Mouse (Mus musculus): ENCODE results near the gene Mycl. TPM values are rescaled to one million over a fixed set of nuclear protein-coding genes. Genes with fewer than 3 reads are reported as not detected.
A peak's percentile ranks its signal among the peaks of the same experiment; 100 is the strongest.
"Not testable (repeated sequence)": the region's sequence is repeated elsewhere in the genome, so short reads cannot be mapped to it uniquely, and the experiment has no call there.

Mycl gene
- total RNA-seq, 2 experiments from 2014 or later: 3.8 to 4.9 TPM

GRCm38 (mm10) chr4:122981238-122981637 lies 14.2 kb upstream of the Mycl start:
- DNase-seq: no peak

- no peak for DNase-seq
These were observed 13.5 kb upstream of the Mycl start for GRCm38 (mm10) chr4:122981930-122982329.

GRCm38 (mm10) chr4:122982537-122982936 lies 12.9 kb upstream of the Mycl start:
- no peak for DNase-seq

GRCm38 (mm10) chr4:122983486-122984261 lies 11.8 kb upstream of the Mycl start:
- DNase-seq: no peak

GRCm38 (mm10) chr4:122985110-122985509 lies 10.3 kb upstream of the Mycl start:
- DNase-seq: peak in 1 of 2 experiments; percentile 57

GRCm38 (mm10) chr4:122987421-122987820 lies 8.0 kb upstream of the Mycl start:
- DNase-seq: peak; percentile 24 to 39

GRCm38 (mm10) chr4:122988004-122988403 lies 7.4 kb upstream of the Mycl start:
- not testable (repeated sequence) for DNase-seq

GRCm38 (mm10) chr4:122991177-122991576 lies 4.3 kb upstream of the Mycl start:
- DNase-seq: no peak

- no peak for DNase-seq
These were observed 3.2 kb upstream of the Mycl start for GRCm38 (mm10) chr4:122992276-122992675.

- DNase-seq: peak; percentile 33 to 48
These were observed 767 bp downstream of the Mycl start for GRCm38 (mm10) chr4:122996221-122996617.

- DNase-seq: peak in 1 of 2 experiments; percentile 29
These were observed 1.3 kb downstream of the Mycl start for GRCm38 (mm10) chr4:122996618-122997381.

- DNase-seq: no peak
These were observed 3.2 kb downstream of the Mycl start for GRCm38 (mm10) chr4:122998537-122999262.

GRCm38 (mm10) chr4:122999263-122999691 lies 3.8 kb downstream of the Mycl start:
- DNase-seq: no peak

GRCm38 (mm10) chr4:123000130-123000529 lies 4.7 kb downstream of the Mycl start:
- DNase-seq: no peak

GRCm38 (mm10) chr4:123000617-123001342 lies 5.3 kb downstream of the Mycl start:
- no peak for DNase-seq

GRCm38 (mm10) chr4:123005054-123005966 lies 9.9 kb downstream of the Mycl start:
- no peak for DNase-seq

- DNase-seq: not testable (repeated sequence)
These were observed 17.0 kb downstream of the Mycl start for GRCm38 (mm10) chr4:123012501-123012900.

- DNase-seq: no peak
These were observed 18.0 kb downstream of the Mycl start for GRCm38 (mm10) chr4:123013346-123013945.

GRCm38 (mm10) chr4:123013949-123014406 lies 18.5 kb downstream of the Mycl start:
- no peak for DNase-seq
